Mouse (Mus musculus) ovary, adult 18-20 months (tissue): Measurements from ENCODE around the gene D3Ertd751e.

Experiments
- DNase-seq: peaks from one replicate; pipeline ENCODE4 v3.0.0; 2022; ENCODE audit warnings: low spot score, mixed read lengths

D3Ertd751e gene

GRCm38 (mm10) chr3:41742278-41742934 is at the start of gene D3Ertd751e, which contains the start of gene Sclt1:
Gene D3Ertd751e (plus strand): TSS chr3:41742611.
Gene Sclt1 (minus strand): TSS chr3:41742514.
- peak; percentile 94 for DNase-seq

- no peak for DNase-seq
These were observed 46.7 kb upstream of the D3Ertd751e start for GRCm38 (mm10) chr3:41695681-41696080.

- DNase-seq = no peak
These were observed 672 bp upstream of the D3Ertd751e start for GRCm38 (mm10) chr3:41741601-41742277.

GRCm38 (mm10) chr3:41743436-41743835 is 1.0 kb downstream of the D3Ertd751e start:
- no peak for DNase-seq

- DNase-seq = no peak
These were observed 12.1 kb downstream of the D3Ertd751e start for GRCm38 (mm10) chr3:41754556-41754955.

- DNase-seq = no peak
These were observed 19.7 kb downstream of the D3Ertd751e start for GRCm38 (mm10) chr3:41762091-41762490.

GRCm38 (mm10) chr3:41812447-41812846 is 70.0 kb downstream of the D3Ertd751e start:
- DNase-seq = no peak
